Mouse (Mus musculus): Measurements from ENCODE around the gene Rbmxl1.

- TF ChIP-seq POLR2A (IDR thresholded peaks at IDR 0.05; ENCODE audit: low read depth, low read length) (no peak), CTCF (IDR thresholded peaks at IDR 0.05; ENCODE audit: extremely low read depth, insufficient read depth, insufficient read length, insufficient replicate concordance) (no peak)
Measured at GRCm38 (mm10) chr8:78489733-78490132, 19.0 kb downstream of the Rbmxl1 start.

Measured in spleen, adult 2 months (tissue).